Mouse (Mus musculus) MEL (cell line): ENCODE measurements around the gene Sfxn1. TPM values are rescaled to one million over a fixed set of nuclear protein-coding genes. Genes with fewer than 3 reads are reported as not detected.

Source experiments
- DNase-seq: peaks from one replicate; pipeline ENCODE4 v3.0.0; 2011; ENCODE audit warnings: low read depth, low spot score
- H3K27ac ChIP-seq: 2 replicates; pipeline ENCODE4 v1.5.1; 2012; ENCODE audit warnings: low read depth, mild to moderate bottlenecking, control low read depth, low read length, moderate library complexity; ENCODE audit not compliant: control insufficient read depth
- H3K27me3 ChIP-seq, 2 experiments: fragments of 150-350 bp in 1 of 2; sonication (generic) in 1 of 2; 2 replicates each; pipeline ENCODE4 v1.6.1; 2012; ENCODE audit warnings: low read length in 2 of 2, mild to moderate bottlenecking in 2 of 2, improper control_type of control experiment in 1 of 2, moderate library complexity in 1 of 2; ENCODE audit not compliant: insufficient read depth in 2 of 2, control insufficient read depth in 1 of 2
- H3K36me3 ChIP-seq, 2 experiments: 2 replicates each; pipeline ENCODE4 v1.6.1; 2012 to 2014; ENCODE audit warnings: low read length in 2 of 2, improper control_type of control experiment in 1 of 2, inconsistent platforms in 1 of 2, mild to moderate bottlenecking in 1 of 2; ENCODE audit not compliant: insufficient read depth in 2 of 2, control insufficient read depth in 1 of 2
- H3K4me1 ChIP-seq, 2 experiments: fragments of 150-350 bp in 1 of 2; sonication (generic) in 1 of 2; 2 replicates each; pipeline ENCODE4 v1.6.1; 2012; ENCODE audit warnings: low read length in 2 of 2, improper control_type of control experiment in 1 of 2, mild to moderate bottlenecking in 1 of 2; ENCODE audit not compliant: insufficient read depth in 2 of 2, control insufficient read depth in 1 of 2
- H3K4me3 ChIP-seq, 2 experiments: fragments of 150-350 bp in 1 of 2; sonication (generic) in 1 of 2; 2 replicates each; pipeline ENCODE4 v1.5.1; 2012; ENCODE audit warnings: low read depth in 2 of 2, low read length in 2 of 2, mild to moderate bottlenecking in 2 of 2, moderate library complexity in 2 of 2, control low read depth in 1 of 2, improper control_type of control experiment in 1 of 2; ENCODE audit not compliant: control insufficient read depth in 1 of 2, insufficient read depth in 1 of 2
- H3K79me2 ChIP-seq: 2 replicates; pipeline ENCODE4 v1.6.1; 2012; ENCODE audit warnings: mild to moderate bottlenecking, low read length, moderate library complexity; ENCODE audit not compliant: control insufficient read depth, poor library complexity, insufficient read depth
- H3K9ac ChIP-seq: 2 replicates; pipeline ENCODE4 v1.6.1; 2012; ENCODE audit warnings: low read depth, mild to moderate bottlenecking, control low read depth, low read length, moderate library complexity; ENCODE audit not compliant: control insufficient read depth, poor library complexity, severe bottlenecking
- H3K9me3 ChIP-seq: fragments of 150-350 bp; sonication (generic); replicated peaks from 2 replicates; pipeline ENCODE4 v1.6.1; 2012; ENCODE audit warnings: mild to moderate bottlenecking, low read length, improper control_type of control experiment, moderate library complexity; ENCODE audit not compliant: insufficient read depth
- BHLHE40 ChIP-seq: IDR thresholded peaks from 2 replicates; pipeline ENCODE4 v1.6.1; 2012; ENCODE audit warnings: low read depth, mild to moderate bottlenecking, inconsistent platforms, low read length, improper control_type of control experiment, borderline replicate concordance
- CTCF ChIP-seq, 3 experiments: IDR thresholded peaks in 2 of 3; conservative IDR thresholded peaks in 1 of 3; 2 replicates each; pipeline ENCODE4 v1.5.1; 2011 to 2012; ENCODE audit warnings: low read length in 3 of 3, low read depth in 2 of 3, mild to moderate bottlenecking in 2 of 3, improper control_type of control experiment in 1 of 3, inconsistent platforms in 1 of 3, mixed read lengths in 1 of 3, moderate library complexity in 1 of 3; ENCODE audit not compliant: control insufficient read depth in 1 of 3, insufficient read depth in 1 of 3, poor library complexity in 1 of 3, severe bottlenecking in 1 of 3
- E2F4 ChIP-seq: IDR thresholded peaks from 2 replicates; pipeline ENCODE4 v1.6.1; 2011; ENCODE audit warnings: low read depth, low read length, improper control_type of control experiment, borderline replicate concordance
- EP300 ChIP-seq, 2 experiments: IDR thresholded peaks; 2 replicates each; pipeline ENCODE4 v1.6.1; 2011; ENCODE audit warnings: improper control_type of control experiment in 2 of 2, low read length in 2 of 2, low read depth in 1 of 2, mild to moderate bottlenecking in 1 of 2
- ETS1 ChIP-seq: IDR thresholded peaks from 2 replicates; pipeline ENCODE4 v1.6.1; 2012; ENCODE audit warnings: low read depth, mild to moderate bottlenecking, inconsistent platforms, low read length, improper control_type of control experiment, moderate library complexity
- GABPA ChIP-seq: IDR thresholded peaks from 2 replicates; pipeline ENCODE4 v1.6.1; 2012; ENCODE audit warnings: low read depth, mild to moderate bottlenecking, inconsistent platforms, low read length, improper control_type of control experiment, moderate library complexity
- JUND ChIP-seq: IDR thresholded peaks from 2 replicates; pipeline ENCODE4 v1.6.1; 2011; ENCODE audit warnings: low read depth, mild to moderate bottlenecking, improper control_type of control experiment, low read length
- KAT2A ChIP-seq: conservative IDR thresholded peaks from 2 replicates; pipeline ENCODE4 v1.6.1; 2012; ENCODE audit warnings: low read depth, low read length, improper control_type of control experiment, inconsistent platforms
- MAFK ChIP-seq: IDR thresholded peaks from 2 replicates; pipeline ENCODE4 v1.6.1; 2011; ENCODE audit warnings: low read depth, mild to moderate bottlenecking, low read length, improper control_type of control experiment, borderline replicate concordance
- MAX ChIP-seq: IDR thresholded peaks from 2 replicates; pipeline ENCODE4 v1.6.1; 2011; ENCODE audit warnings: low read length, improper control_type of control experiment
- MEF2A ChIP-seq: IDR thresholded peaks from 2 replicates; pipeline ENCODE4 v1.6.1; 2014; ENCODE audit warnings: low read depth, mild to moderate bottlenecking, inconsistent platforms, low read length, improper control_type of control experiment; ENCODE audit not compliant: poor library complexity, insufficient replicate concordance, severe bottlenecking; ENCODE audit errors: extremely low read depth
- MYB ChIP-seq: IDR thresholded peaks from 2 replicates; pipeline ENCODE4 v1.6.1; 2011; ENCODE audit warnings: mild to moderate bottlenecking, low read depth, low read length, improper control_type of control experiment
- MYC ChIP-seq: IDR thresholded peaks from 2 replicates; pipeline ENCODE4 v1.6.1; 2011; ENCODE audit warnings: low read depth, mild to moderate bottlenecking, low read length, improper control_type of control experiment, moderate library complexity
- NRF1 ChIP-seq: IDR thresholded peaks from 2 replicates; pipeline ENCODE4 v1.6.1; 2014; ENCODE audit warnings: low read depth, mild to moderate bottlenecking, inconsistent platforms, low read length, improper control_type of control experiment, moderate library complexity; ENCODE audit not compliant: poor library complexity, insufficient read depth, severe bottlenecking
- POLR2A ChIP-seq, 2 experiments: IDR thresholded peaks; 2 replicates each; pipeline ENCODE4 v1.6.1; 2011 to 2012; ENCODE audit warnings: low read length in 2 of 2, mild to moderate bottlenecking in 2 of 2, control low read depth in 1 of 2, improper control_type of control experiment in 1 of 2, low read depth in 1 of 2, moderate library complexity in 1 of 2; ENCODE audit not compliant: control insufficient read depth in 1 of 2, insufficient read depth in 1 of 2, poor library complexity in 1 of 2
- POLR2AphosphoS5 ChIP-seq: IDR thresholded peaks from 2 replicates; pipeline ENCODE4 v1.6.1; 2012; ENCODE audit warnings: low read depth, borderline replicate concordance, mild to moderate bottlenecking, inconsistent platforms, low read length, moderate library complexity, mixed read lengths
- RAD21 ChIP-seq: IDR thresholded peaks from 2 replicates; pipeline ENCODE4 v1.6.1; 2011; ENCODE audit warnings: mild to moderate bottlenecking, low read depth, low read length, improper control_type of control experiment
- RCOR1 ChIP-seq: IDR thresholded peaks from 2 replicates; pipeline ENCODE4 v1.6.1; 2012; ENCODE audit warnings: low read depth, mild to moderate bottlenecking, inconsistent platforms, low read length, improper control_type of control experiment
- SIN3A ChIP-seq: IDR thresholded peaks from 2 replicates; pipeline ENCODE4 v1.6.1; 2012; ENCODE audit warnings: low read length, improper control_type of control experiment, inconsistent platforms
- SMC3 ChIP-seq: IDR thresholded peaks from 2 replicates; pipeline ENCODE4 v1.6.1; 2011; ENCODE audit warnings: low read depth, low read length, improper control_type of control experiment
- TAL1 ChIP-seq: IDR thresholded peaks from 2 replicates; pipeline ENCODE4 v1.6.1; 2012; ENCODE audit warnings: mild to moderate bottlenecking, inconsistent platforms, low read length, moderate library complexity, mixed read lengths
- TBP ChIP-seq: IDR thresholded peaks from 2 replicates; pipeline ENCODE4 v1.8.0; 2011; ENCODE audit warnings: low read depth, low read length, improper control_type of control experiment
- TCF12 ChIP-seq: IDR thresholded peaks from 2 replicates; pipeline ENCODE4 v1.6.1; 2014; ENCODE audit warnings: low read depth, mild to moderate bottlenecking, inconsistent platforms, low read length, improper control_type of control experiment, moderate library complexity
- USF1 ChIP-seq: IDR thresholded peaks from 2 replicates; pipeline ENCODE4 v1.6.1; 2014; ENCODE audit warnings: low read depth, mild to moderate bottlenecking, inconsistent platforms, low read length, improper control_type of control experiment, moderate library complexity
- ZKSCAN1 ChIP-seq: IDR thresholded peaks from 2 replicates; pipeline ENCODE4 v1.6.1; 2012; ENCODE audit warnings: low read depth, mild to moderate bottlenecking, inconsistent platforms, low read length, improper control_type of control experiment, moderate library complexity
- ZMIZ1 ChIP-seq: IDR thresholded peaks from 2 replicates; pipeline ENCODE4 v1.6.1; 2012; ENCODE audit warnings: low read depth, mild to moderate bottlenecking, inconsistent platforms, low read length, improper control_type of control experiment, moderate library complexity
- polyA plus RNA-seq, 2 experiments: library from polyadenylated mRNA; stranded (reverse) in 1 of 2; unstranded in 1 of 2; fragments of >175 nt in 1 of 2; fragments of >200 nt in 1 of 2; gene quantifications; 2 replicates each; pipeline versions ENCODE4 v1.2.1 to v1.2.4; 2012; ENCODE audit warnings: low replicate concordance in 2 of 2, low read depth in 1 of 2; ENCODE audit not compliant: insufficient read length in 2 of 2, insufficient read depth in 1 of 2, missing spikeins in 1 of 2
- total RNA-seq: library from RNA; depleted of rRNA; stranded (reverse); fragments of 300-350 nt; gene quantifications from 2 replicates; pipeline ENCODE4 v1.2.3, GENCODE M21; 2012

The Sfxn1 gene
- total and polyA plus RNA-seq, 3 experiments: 42.8 to 74.6 TPM; not detected in 1

- H3K27ac ChIP-seq: no peak overlapping the region
- no peak for DNase-seq
- no peaks in the 10 kb centered on the region; a peak in 1 of 4 replicates for H3K36me3 ChIP-seq
- H3K9ac ChIP-seq: no peak overlapping the region
- no peak overlapping the region for H3K4me3 ChIP-seq
- TF ChIP-seq SIN3A: no peak
- no peak for TF ChIP-seq NRF1
- TF ChIP-seq CTCF (IDR thresholded peaks at IDR 0.05 in 2 of 3, conservative IDR thresholded peaks at IDR 0.05 in 1 of 3; ENCODE audit: control insufficient read depth in 1 of 3, insufficient read depth in 1 of 3, low read depth in 2 of 3, low read length in 3 of 3, poor library complexity in 1 of 3, severe bottlenecking in 1 of 3): no peak
- no peak for TF ChIP-seq TAL1
- TF ChIP-seq E2F4: no peak
- no peak for TF ChIP-seq KAT2A
- no peak for TF ChIP-seq ZKSCAN1
- TF ChIP-seq RCOR1: no peak
- no peak for TF ChIP-seq MAX
- no peak for TF ChIP-seq MYC
- no peak for TF ChIP-seq JUND
- TF ChIP-seq MAFK: no peak
- TF ChIP-seq POLR2A (IDR thresholded peaks at IDR 0.05; ENCODE audit: control insufficient read depth in 1 of 2, insufficient read depth in 1 of 2, low read depth in 1 of 2, low read length in 2 of 2, poor library complexity in 1 of 2): no peak
- no peak for TF ChIP-seq EP300 (IDR thresholded peaks at IDR 0.05; ENCODE audit: low read depth in 1 of 2, low read length in 2 of 2)
- TF ChIP-seq MYB: no peak
- TF ChIP-seq MEF2A: no peak
- no peak for TF ChIP-seq GABPA
- TF ChIP-seq, all 39 proteins: peak for 0
- no peaks in the 10 kb centered on the region for H3K79me2 ChIP-seq
- no peaks in the 10 kb centered on the region for H3K4me1 ChIP-seq
- no peaks in the 10 kb centered on the region; a peak in 1 of 4 replicates for H3K27me3 ChIP-seq
- no peaks in the 10 kb centered on the region for H3K9me3 ChIP-seq
These were observed 43.3 kb downstream of the Sfxn1 start for GRCm38 (mm10) chr13:54114931-54115330.

GRCm38 (mm10) chr13:54115779-54116178, 44.1 kb downstream of the Sfxn1 start:
- TF ChIP-seq ETS1 (no peak), EP300 (IDR thresholded peaks at IDR 0.05; ENCODE audit: low read depth in 1 of 2, low read length in 2 of 2) (no peak), ZMIZ1 (no peak), TCF12 (no peak), USF1 (no peak), POLR2AphosphoS5 (no peak), TBP (no peak), RAD21 (no peak), MAX (no peak), BHLHE40 (no peak), MEF2A (no peak), MYC (no peak), KAT2A (no peak), SIN3A (no peak), E2F4 (no peak), GABPA (no peak), SMC3 (no peak)
- TF ChIP-seq, all 39 proteins: peak for 0
- H3K9me3 ChIP-seq: no peaks in the 10 kb centered on the region
- DNase-seq: no peak
- no peaks in the 10 kb centered on the region; a peak in 1 of 4 replicates for H3K27me3 ChIP-seq
- no peak overlapping the region for H3K4me3 ChIP-seq
- H3K9ac ChIP-seq: no peak overlapping the region
- no peaks in the 10 kb centered on the region for H3K4me1 ChIP-seq
- H3K27ac ChIP-seq: no peak overlapping the region
- H3K79me2 ChIP-seq: no peaks in the 10 kb centered on the region
- peaks cover 0 to 5% of the 10 kb centered on the region in 2 experiments; a peak in 2 of 4 replicates for H3K36me3 ChIP-seq
